Mouse (Mus musculus) kidney, adult 11 months (tissue): ENCODE measurements around the gene Megf11.

ENCODE experiments used
- DNase-seq: peaks from one replicate; pipeline ENCODE4 v3.0.0; 2022

Megf11 gene

DNA sequence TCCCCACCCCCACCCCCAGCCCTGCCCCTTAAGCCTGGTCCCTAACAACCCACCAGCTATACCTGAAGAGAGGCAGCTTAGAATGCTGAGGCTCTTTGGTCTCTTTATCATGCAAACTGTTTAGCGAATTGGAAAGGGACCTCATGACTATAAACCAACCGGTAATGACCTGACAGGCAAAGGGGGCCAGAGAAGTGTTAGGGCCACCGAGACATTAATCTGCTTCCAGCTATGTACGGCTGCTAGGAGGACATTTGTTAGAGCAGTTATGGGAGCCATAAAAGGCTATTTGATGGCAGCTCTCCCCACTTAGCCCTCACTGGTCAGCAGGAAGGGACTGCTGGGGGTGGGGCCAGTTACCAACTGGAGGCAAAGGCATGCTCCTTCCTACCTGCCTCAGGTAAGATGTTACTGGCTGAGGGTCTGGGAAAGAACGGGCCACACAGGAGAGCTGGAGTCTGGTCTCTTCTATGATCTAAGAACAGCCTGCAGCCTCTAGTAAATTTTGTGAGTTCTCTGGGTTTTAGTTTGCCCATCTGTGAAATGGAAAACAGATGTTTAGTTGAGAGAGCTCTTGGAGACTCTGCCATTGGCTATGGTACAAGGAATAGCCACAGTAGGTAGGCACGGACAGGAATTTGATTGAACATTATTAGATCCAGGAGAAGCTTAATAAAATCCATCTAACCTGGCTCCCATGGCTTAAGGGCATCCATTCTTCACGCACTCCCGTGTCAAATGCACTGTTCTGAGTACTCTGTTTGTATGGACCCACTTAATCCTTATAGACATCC, 183.2 kb downstream of the Megf11 start:
- DNase-seq = no peak

DNA sequence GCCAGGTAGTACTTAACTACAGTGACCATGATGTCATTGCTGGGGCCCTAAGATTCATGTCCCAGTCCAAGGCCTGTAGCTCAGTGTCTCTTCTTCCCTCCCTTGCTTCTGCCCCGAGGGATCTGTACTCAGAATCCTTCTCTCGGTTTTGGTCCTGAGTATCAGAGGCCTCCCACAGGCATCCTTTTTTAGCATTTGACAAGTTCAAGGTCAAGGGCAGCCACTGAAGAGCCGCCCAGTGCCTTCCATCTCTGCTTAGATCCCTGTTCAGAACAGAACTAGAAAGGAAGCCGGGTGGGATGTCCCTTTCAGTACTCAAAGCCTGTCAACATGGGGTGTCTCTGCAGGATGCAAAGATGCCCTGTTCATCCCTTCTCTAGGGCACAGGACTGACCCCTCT, 185.0 kb downstream of the Megf11 start:
- no peak for DNase-seq

DNA sequence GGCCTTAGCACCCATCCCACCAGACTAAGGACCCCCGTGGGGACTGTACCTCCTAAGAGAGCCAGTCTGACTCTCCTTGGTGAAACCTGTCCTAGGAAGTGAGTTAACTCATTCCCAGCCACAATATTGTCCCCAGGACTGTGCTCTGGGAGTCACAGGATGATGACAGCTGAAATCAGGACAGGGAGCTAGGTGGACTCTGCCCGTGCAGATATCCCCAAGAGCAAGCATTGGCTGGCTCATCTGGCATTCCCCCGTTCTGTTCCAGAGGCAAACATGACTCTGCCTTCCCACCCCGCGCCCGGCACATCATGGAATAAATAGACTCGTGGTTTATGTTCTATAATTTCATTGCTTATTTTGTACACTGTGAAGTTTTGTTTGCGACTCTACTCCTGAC, 185.7 kb downstream of the Megf11 start:
- no peak for DNase-seq

DNA sequence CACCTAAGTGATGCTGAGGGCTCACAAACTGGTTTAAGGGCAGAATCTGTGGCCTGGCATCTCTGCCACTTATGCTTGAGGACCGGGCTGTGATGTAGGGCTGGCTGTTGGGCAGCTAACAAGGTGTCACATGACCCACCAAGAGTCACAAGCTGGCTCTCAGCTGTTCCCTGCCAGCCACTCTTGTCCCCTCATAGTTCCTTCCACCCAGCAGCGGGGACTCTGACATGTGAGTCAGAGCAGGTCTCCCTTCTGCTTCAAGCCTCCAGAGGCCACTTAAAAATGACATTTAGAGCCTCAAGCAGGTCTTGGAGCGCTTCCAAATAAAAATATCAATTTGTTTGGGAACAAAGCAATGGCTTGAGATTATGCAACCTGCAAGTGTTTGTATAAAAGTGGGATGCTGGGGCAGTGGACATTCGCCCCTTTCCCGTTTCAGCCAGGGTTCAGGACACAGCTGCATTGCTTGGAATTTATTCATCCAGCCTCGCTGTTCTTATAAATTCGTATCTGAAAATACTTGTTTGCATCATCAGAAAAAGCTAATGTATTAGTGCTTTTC, 187.3 kb downstream of the Megf11 start:
- DNase-seq = no peak

DNA sequence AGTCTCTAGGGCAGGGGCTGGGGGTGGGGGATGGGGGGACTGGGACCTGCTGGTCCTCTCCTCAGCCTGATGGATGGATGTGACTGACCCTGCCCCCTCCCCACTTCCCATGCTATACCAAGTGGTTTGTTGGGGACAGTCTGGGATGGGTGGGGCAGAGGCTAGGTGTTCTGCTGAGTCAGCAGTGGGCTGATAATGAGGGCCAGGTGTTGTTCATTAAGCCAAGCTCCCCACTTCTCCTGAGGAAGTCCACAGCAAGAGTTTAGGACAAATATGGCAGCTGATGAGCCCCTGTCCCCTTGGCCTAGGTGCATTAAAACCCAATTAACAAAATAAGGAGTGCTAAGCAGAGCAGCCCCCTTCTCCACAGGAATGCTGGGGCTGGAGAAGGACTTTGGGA, 190.2 kb downstream of the Megf11 start:
- DNase-seq = no peak

DNA sequence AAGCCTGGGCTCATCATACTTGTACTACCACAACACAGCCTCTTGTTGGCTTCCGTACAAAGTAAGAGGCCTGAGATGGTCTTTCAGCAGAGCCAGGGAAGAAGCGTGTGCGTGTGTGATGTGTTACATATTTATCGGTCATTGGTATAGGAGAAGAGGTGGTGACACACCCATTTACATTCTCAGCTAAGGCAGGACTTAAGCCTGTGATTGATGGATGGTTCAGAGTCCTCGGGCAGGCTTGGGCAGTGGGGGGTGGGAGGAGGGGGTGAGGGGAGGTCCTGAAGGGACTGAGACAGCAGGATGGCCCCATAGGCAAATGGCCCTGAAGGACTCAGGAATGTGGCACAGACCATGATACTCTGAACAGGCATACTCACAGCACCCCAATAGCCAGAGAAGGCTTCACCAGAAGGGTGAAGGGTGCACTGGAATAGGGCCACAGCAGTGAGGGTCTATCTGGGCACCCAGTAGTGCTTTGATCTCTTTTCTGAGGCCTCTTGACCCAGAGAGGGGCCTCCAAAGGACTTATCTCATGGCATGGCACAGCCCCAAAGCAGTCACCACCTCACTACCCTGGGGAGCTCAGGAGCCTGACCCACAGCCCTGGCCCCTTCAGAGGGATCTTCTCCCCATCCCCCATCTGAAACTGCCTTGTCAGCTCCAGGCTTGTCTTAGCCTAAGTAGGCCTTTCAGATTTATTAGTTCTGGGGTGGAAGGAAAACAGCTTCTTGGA, 190.9 kb downstream of the Megf11 start:
- DNase-seq = no peak

DNA sequence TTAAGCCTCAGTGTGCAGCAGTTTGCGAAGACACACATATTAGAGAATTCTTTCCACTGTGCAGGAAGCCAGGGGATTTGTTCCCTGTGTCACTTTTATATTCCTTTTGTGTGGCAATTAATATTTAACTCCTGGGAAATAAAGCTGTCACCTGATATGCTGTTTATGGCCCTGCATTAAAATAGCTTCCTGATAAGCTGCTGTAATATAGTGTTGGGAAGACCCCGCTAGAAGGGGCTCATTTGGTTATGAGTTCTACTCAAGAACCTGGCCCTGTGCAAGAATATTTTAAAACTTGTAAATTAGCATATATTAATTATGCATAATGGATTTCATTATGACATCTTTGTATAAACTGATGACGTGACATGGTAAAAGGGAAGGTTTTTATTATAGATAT, 191.7 kb downstream of the Megf11 start:
- no peak for DNase-seq

DNA sequence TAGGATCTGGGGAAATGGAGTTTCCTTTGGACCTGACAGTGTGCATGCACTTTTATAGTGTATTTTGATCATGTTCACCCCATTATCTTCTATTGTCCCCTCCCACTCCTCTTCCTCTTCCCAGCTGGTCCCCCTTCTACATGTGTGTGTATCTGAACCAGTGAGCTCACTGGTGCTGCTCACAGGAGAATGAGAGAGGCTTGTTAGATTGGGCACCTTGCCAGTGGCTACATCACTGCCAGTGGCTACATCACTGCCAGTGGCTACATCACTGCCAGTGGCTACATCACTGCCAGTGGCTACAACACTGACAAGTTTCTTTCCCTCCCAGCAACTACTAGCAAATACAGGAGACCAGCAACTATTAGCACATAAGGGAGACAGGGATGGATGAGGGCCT, 192.6 kb downstream of the Megf11 start:
- DNase-seq = no peak

DNA sequence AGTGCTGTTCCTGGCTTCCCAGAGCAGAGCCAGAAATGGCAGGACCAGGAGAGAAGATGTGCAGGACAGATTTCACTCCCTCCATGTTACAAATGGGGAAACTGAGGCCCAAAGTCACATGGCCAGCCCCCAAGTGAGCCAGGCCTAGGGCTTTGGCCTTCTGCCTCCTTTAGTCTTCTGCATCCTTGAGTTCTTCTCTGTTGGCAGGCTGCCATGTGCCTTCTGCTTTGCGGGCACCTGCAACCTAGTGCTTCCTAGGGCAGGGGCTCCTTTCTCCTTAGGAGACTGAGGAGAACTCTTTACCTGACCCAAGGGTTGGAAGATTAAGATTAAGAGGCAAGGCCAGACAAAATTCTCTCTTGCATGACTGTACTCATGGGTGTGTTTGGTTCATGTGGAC, 193.9 kb downstream of the Megf11 start:
- no peak for DNase-seq

DNA sequence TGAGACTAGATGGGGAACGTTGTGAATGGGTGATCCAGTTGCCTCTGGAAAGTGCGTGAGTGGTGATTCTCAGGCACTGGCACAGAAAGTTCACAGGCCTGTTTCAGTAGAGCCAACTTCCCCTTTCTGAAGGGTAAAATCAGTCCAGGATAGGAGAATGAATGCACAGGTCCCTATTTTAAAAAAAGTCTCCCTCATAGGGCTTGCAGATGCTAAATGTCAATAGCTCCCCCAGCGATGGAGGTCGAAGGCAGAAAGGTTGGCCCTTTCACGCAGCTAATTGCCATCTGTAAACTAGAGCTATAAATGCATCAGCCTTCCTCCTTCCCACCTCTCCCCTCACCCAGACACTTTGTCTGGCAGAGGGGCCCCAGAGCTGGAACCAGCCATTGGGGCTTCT, 200.9 kb downstream of the Megf11 start:
- no peak for DNase-seq

DNA sequence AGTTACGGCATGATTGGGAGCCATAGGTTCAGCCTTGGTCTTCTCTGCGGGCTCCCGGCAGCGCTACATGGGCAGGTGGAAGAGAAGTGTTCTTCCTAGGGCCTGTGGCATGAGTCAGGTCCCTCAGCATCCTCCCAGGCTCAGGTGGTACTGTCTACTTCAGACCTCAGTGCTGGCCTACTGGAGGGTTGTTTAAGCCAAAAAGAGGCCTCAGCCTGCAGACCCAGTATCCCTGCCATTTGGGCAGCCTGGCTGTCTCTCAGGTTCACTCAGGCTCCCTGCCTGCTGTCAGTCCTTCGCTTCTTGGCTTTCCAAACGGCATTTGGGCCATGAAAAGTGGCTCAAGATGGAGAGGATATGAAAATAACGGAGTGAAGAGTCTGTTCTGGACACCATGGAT, 202.6 kb downstream of the Megf11 start:
- DNase-seq = no peak

DNA sequence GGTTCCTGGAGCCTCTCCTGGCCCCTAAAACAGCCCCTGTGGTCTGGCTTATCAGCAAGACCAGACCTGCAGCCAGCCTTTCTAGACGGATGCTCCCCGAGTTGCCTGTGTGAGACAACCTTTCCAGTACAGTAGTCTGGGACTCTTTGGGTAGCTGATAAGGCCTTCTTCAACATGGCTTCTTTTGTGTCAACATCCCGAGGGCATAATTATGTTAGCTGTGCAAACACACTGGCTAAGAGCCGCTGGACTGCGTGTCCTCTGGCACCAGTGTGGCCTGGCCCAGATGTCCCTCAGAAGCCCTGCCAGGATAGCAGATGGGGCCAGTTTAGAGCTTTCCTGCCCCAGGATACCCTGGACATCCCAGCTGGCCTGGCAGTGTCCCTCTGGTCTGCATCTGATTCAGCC, 205.2 kb downstream of the Megf11 start:
- DNase-seq = no peak

DNA sequence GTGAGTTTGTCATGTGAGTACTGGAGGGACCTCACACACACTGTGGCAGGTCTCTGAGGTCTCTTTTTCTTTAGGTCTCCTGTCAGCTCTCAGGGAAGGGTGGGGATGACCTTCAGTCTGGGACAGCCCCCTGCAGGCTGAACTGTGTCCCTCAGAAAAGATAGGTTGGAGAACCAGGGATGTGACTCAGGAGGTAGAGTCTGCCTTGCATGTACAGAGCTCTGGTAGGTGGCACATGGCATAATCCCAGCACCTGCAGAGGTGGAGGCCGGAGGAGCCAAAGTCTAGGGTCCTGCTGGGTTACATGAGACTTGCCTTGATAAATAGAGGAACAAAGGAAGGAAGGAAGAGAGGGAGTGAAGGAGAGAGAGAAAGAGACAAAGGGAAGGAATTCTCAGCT, 206.0 kb downstream of the Megf11 start:
- DNase-seq = no peak

DNA sequence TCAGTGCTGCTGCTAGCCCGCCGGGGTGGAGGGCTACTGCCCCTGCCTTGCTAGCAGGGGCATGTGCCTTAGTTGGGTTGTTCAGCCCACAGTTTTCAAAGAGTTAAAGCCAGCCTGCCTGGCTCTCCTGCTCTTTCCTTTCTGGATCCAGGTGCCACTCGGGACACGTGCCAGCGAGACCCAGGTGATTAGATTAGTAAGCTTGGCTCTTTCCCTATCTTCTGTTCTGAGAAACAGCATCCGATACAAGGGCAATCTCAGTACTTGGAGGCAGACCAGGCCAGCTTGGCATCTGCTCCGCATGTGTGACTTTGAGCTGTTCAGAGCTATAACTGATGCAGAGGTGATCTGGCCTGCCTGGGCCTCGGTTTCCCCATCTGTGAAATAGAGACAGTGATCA, 209.0 kb downstream of the Megf11 start:
- no peak for DNase-seq

DNA sequence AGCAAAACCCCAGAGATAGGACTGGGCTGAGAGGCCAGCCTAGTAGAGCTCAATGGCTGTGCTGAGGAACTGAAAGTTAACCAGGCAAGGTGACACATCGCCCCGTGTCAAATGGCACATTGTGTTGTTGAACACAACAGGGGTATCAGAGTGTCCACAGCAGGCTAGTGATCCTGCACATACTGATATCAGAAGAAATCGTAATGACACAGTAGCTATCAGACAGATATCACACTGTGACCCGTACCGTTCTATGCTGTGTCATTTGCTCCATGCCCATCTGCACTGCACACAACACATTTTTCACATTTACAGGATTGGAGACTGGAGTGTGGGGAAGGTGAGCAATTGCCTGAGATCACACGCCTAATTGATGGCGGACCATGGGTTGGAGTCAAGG, 213.0 kb downstream of the Megf11 start:
- no peak for DNase-seq

DNA sequence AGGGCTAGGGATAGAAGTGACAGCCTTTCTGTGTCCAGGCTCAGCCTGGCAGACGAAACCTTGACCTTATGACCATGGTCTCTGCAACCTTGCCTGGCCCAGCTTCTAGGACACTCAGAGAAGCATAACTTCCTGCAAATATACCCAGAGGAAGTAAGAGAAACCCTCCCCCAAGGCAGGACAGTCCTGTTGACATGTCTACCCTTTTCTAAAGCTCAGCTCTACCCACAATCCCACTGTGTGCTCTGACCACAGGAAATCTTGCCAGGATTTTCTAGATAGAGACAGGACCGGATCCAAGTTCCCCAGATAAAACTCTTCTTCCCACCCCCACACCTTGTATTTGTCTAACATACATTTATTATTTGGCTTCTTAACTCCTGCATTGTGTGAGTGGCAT, 215.3 kb downstream of the Megf11 start:
- DNase-seq = no peak

DNA sequence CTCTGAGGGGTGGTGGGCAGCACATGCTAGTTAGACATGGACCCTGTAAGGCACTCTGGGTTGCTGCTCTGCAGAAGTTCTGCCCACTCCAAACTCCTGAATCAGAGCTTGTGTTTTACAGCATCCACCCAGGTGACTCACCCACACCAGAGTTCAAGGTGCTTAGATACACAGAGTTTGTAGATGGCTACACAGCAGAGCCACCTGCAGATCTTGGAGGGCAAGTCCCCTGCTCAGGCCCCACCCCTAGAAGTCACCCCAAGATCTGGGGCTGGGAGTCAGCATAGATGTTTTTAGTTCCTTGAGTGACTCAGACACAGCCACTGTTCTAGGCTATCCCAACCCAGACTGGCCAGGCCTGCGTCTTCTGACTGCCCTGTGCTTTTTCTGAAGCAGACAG, 217.5 kb downstream of the Megf11 start:
- DNase-seq = no peak

DNA sequence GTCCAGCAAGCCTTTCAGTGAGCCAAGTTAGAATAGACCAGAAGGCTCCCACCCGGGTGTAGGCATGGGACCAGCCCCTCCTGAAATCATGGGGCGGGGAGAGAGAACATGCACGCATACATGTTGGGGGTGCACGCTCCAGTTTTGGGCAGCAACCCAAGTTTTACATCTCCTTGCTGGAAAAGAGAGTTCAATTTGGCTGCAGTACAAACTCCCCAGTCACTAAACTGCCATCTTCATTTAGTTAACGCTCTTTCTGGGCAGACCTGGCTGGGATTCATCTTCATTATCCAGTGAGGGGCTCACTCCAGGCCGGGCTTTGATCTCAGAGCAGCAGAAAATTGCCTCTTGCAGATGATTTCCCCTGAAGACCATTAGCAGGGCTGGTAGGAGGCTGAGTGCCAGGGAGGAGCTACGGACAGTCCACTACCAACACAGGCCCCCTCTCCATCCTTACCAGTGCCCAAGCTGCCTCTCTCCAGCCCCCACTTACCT, 218.8 kb downstream of the Megf11 start:
- no peak for DNase-seq

DNA sequence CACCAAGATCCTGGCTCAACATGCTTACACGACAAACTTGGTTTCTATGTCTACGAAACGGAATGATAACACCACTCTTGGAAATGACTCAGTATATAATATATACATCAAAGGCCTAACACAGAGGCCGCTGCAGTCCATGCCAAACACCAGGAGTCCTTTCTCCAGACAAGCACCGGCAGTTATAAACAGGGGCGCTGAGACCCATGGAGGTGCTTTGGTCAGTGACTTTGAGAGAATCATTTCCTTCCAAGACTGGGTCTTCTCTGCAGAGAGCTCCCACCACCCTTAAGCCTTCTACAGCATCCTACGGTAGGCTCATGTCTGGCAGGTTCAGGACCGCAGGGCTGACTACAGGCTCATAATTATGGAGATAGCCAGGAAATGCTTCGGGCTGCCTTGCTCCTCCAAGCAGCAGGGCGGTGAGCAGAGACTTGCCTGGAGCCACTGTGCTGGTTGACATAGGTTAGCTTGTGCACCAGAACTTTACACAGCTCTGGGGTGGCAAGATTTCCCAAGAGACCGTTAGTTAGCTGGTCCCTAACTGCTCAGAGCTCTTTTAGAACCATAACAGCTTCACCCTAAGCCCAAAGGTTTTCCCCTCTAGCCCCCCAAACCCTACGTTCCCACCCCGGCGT, 219.8 kb downstream of the Megf11 start:
- DNase-seq = no peak

DNA sequence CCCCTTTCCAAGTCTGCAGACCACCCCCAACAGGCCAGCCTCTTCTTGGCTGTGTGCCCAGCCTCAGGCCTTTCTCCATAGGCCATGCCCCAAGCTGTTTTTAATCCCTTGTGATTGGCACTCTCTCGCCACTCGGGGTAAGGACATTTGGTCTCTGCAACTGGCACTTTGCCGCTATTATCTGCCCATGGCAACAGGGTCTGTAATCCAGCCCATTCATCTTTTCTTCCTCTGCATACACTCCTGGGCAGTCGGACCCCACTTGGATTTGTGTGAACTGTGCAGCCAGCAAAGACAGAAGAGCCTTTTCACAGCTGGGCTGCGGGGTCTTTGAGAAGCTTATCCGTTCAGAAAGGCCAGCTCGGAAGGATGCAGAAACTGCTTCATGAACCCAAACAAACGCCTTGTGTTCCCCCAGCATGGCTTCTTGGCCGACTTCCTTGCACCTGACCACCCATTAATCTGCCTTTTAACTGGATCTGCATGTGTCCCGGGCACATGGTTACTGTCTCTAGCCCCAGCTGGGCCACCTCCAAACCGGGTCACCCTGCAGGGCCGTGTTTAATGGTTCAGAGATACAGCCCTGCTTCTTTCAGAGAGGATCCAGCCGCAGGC, 220.4 kb downstream of the Megf11 start:
- DNase-seq = no peak

DNA sequence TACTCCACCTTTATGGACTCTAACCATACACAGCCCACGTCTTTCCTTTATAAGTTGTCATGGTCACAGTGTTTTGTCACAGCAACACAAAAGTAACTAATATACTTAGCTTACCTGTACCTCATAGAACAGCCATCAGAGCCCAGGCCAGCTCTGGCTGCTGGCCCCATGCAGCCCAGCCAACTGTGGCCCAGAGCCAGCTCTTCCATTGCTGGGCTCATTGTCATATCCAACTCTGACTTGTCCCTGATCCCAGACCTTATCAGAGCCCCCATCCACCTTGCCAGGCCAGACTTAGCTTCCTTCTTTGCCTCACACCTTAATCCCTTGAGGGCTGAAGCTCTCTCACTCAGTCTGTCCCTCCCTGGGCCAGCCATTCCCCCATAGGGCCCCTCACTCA, 221.6 kb downstream of the Megf11 start:
- no peak for DNase-seq

DNA sequence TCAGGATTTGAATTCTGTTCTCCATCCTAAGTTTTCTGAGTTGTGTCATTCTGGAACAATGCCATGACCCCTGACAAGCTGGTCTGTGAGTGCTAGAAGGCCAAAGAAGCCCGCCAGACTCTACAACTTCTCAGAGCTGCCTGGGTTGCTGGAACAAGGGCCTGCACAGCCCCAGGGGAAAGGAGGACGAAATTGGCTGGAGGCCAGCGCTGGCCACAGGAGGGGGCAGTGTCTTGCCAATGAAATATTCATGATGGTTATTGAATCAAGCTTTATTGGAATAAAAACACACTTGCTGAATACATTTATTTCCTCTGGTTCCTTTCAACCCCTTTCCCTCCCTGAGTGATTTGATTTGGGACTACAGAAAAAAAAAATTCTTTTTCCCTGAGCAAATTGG, 224.1 kb downstream of the Megf11 start:
- DNase-seq = no peak
